Mouse (Mus musculus): ENCODE measurements at regions not wholly inside any gene's neighbourhood (a gene's known extent, or its start where the extent isn't known, plus 50 kb on each side); places are given as distances from the start of the nearest gene placed in this dataset.
A peak's percentile ranks its signal among the peaks of the same experiment; 100 is the strongest.
"Not testable (repeated sequence)": the region's sequence is repeated elsewhere in the genome, so short reads cannot be mapped to it uniquely, and the experiment has no call there.

DNA sequence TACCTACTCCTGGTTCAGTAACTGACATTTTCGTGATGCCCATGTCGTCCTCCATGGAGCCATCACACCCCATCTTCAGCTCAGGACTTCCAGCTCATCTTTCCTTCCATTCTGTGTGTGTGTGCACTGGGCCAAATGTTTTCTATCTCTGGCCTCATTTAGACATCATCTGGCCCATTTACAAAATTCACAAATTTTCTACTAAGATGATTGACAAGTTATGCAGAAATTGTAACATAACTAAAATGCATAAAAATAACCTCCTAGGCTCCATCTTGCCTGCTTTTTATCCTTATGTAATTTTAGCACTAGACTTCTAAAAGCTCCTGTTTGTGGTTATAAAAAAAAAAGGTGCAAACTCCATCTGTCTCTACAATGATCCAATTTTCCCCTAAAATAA, 130.8 kb upstream of the Kcnk2 start:
- H3K36me3 ChIP-seq (ENCODE audit: control insufficient read depth, insufficient read depth, low read length), result no peaks in the 10 kb centered on the region
- no peaks in the 10 kb centered on the region for H3K4me1 ChIP-seq (replicated peaks; ENCODE audit: control insufficient read depth, insufficient read depth, low read length)
- 85% methylated on average over 2 of the region's 2 CpGs for WGBS
- H3K4me3 ChIP-seq (ENCODE audit: low read length), result no peak overlapping the region
- no peak overlapping the region for H3K4me2 ChIP-seq (ENCODE audit: low read depth, low read length)
- no peaks in the 10 kb centered on the region for H3K27me3 ChIP-seq (ENCODE audit: control insufficient read depth, insufficient read depth, low read depth, low read length)
- H3K27ac ChIP-seq (ENCODE audit: low read length), result no peak overlapping the region
- H3K9ac ChIP-seq (ENCODE audit: low read length), result no peak overlapping the region
- no peak for ATAC-seq (ENCODE audit: low read depth)
- no peaks in the 10 kb centered on the region for H3K9me3 ChIP-seq (ENCODE audit: control insufficient read depth, low read length)

DNA sequence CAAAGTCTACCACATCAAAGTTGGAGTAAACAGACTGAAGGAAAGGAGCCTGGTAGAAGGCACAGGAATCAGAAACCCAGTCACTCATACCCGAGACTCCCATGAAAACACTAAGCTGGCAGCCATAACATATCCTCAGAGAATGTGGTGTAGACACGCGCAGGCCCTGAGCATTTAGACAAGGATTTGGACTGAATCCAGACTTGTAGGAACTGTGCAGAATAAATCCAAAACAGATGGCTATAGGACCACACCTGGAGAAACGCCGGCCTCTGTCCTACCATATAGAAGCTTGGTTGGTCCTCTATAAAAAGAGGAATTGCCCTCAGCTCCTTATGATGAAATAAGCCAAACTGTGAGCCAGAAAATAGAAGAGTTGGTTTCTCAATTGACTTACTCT, 124.3 kb upstream of the Kcnk2 start:
- no peak overlapping the region for H3K4me2 ChIP-seq (ENCODE audit: low read depth, low read length)
- no peak overlapping the region for H3K4me3 ChIP-seq (ENCODE audit: low read length)
- H3K27me3 ChIP-seq (ENCODE audit: control insufficient read depth, insufficient read depth, low read depth, low read length), result no peaks in the 10 kb centered on the region
- H3K36me3 ChIP-seq (ENCODE audit: control insufficient read depth, insufficient read depth, low read length), result no peaks in the 10 kb centered on the region
- 72% methylated on average over 5 of the region's 5 CpGs for WGBS
- no peaks in the 10 kb centered on the region for H3K9me3 ChIP-seq (ENCODE audit: control insufficient read depth, low read length)
- no peaks in the 10 kb centered on the region for H3K4me1 ChIP-seq (replicated peaks; ENCODE audit: control insufficient read depth, insufficient read depth, low read length)
- H3K9ac ChIP-seq (ENCODE audit: low read length), result no peak overlapping the region
- no peak for ATAC-seq (ENCODE audit: low read depth)
- no peak overlapping the region for H3K27ac ChIP-seq (ENCODE audit: low read length)

DNA sequence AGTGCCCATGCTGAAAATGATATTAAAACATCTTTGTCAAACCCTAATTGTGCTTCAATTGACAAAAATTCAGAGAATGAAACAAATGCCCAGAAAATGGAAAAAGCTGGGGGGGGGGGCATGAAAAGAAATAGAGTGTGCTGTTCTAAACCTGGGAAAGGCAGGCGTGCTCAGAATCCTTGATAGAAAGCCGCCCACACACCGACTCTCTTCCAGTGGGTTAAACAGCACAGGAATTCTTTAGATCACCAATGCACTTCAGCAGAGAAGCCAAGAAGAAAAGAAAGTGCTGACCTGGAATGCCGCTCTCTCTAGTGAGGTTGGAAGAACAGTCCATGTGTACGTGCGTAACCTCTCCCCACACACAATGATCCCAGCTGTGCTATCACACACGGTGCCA, 113.4 kb upstream of the Kcnk2 start:
- no peaks in the 10 kb centered on the region for H3K36me3 ChIP-seq (ENCODE audit: control insufficient read depth, insufficient read depth, low read length)
- H3K27me3 ChIP-seq (ENCODE audit: control insufficient read depth, insufficient read depth, low read depth, low read length), result no peaks in the 10 kb centered on the region
- WGBS, result 71% methylated on average over 7 of the region's 7 CpGs
- H3K4me1 ChIP-seq (replicated peaks; ENCODE audit: control insufficient read depth, insufficient read depth, low read length), result no peaks in the 10 kb centered on the region
- no peak overlapping the region for H3K4me2 ChIP-seq (ENCODE audit: low read depth, low read length)
- ATAC-seq (ENCODE audit: low read depth), result no peak
- H3K9me3 ChIP-seq (ENCODE audit: control insufficient read depth, low read length), result no peaks in the 10 kb centered on the region
- no peak overlapping the region for H3K27ac ChIP-seq (ENCODE audit: low read length)
- H3K9ac ChIP-seq (ENCODE audit: low read length), result no peak overlapping the region
- H3K4me3 ChIP-seq (ENCODE audit: low read length), result no peak overlapping the region

DNA sequence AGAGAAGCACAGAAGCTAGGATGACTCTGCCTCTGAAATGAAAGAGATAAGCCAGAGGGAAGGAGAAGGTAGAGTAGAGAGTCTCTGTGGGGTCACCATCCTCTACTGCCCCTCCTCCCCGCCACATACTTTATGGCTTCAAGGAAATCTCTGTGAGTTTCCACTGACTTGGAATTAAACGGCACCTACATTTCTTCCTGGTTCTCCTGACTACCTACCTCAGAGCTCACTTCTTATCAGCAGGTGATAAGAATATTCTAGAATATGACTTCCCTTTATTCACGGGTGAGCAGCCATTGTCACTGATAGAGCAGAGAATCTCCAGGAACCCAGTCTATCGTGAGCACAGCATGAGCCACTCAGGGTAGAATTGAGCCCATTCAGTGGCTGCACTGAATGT, 111.3 kb upstream of the Kcnk2 start:
- Histone ChIP-seq H3K9ac (ENCODE audit: low read length) (no peak overlapping the region), H3K27ac (ENCODE audit: low read length) (no peak overlapping the region), H3K4me2 (ENCODE audit: low read depth, low read length) (no peak overlapping the region), H3K4me3 (ENCODE audit: low read length) (no peak overlapping the region), H3K4me1 (replicated peaks; ENCODE audit: control insufficient read depth, insufficient read depth, low read length) (no peaks in the 10 kb centered on the region), H3K27me3 (ENCODE audit: control insufficient read depth, insufficient read depth, low read depth, low read length) (no peaks in the 10 kb centered on the region), H3K36me3 (ENCODE audit: control insufficient read depth, insufficient read depth, low read length) (no peaks in the 10 kb centered on the region), H3K9me3 (ENCODE audit: control insufficient read depth, low read length) (peaks cover 8% of the 10 kb centered on the region; the same call in 1 of the 2 replicates)
- ATAC-seq (ENCODE audit: low read depth), result no peak
- 67% methylated on average over 4 of the region's 4 CpGs for WGBS

DNA sequence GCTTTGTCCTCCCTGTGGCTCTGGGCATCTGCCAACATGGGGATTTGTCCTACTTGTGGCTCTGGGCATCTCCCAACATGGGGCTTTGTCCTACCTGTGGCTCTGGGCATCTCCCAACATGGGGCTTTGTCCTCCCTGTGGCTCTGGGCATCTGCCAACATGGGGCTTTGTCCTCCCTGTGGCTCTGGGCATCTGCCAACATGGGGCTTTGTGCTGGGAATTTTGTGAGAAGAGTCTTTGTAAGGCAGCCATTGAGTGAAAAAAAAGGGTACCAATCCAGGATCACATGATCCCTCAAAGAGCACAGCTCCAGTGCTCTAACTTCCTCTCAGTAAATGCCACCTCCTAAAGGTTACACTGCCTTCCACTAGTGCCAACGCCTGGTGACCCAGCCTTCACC, 105.2 kb upstream of the Kcnk2 start:
- WGBS, result 78% methylated on average over 1 of the region's 1 CpGs
- H3K36me3 ChIP-seq (ENCODE audit: control insufficient read depth, insufficient read depth, low read length); H3K9ac ChIP-seq (ENCODE audit: low read length); H3K27me3 ChIP-seq (ENCODE audit: control insufficient read depth, insufficient read depth, low read depth, low read length); H3K27ac ChIP-seq (ENCODE audit: low read length); ATAC-seq (ENCODE audit: low read depth); H3K4me3 ChIP-seq (ENCODE audit: low read length); H3K4me2 ChIP-seq (ENCODE audit: low read depth, low read length); H3K4me1 ChIP-seq (replicated peaks; ENCODE audit: control insufficient read depth, insufficient read depth, low read length): not testable (repeated sequence)
- H3K9me3 ChIP-seq (ENCODE audit: control insufficient read depth, low read length), result peaks cover 10% of the 10 kb centered on the region; the same call in 1 of the 2 replicates

DNA sequence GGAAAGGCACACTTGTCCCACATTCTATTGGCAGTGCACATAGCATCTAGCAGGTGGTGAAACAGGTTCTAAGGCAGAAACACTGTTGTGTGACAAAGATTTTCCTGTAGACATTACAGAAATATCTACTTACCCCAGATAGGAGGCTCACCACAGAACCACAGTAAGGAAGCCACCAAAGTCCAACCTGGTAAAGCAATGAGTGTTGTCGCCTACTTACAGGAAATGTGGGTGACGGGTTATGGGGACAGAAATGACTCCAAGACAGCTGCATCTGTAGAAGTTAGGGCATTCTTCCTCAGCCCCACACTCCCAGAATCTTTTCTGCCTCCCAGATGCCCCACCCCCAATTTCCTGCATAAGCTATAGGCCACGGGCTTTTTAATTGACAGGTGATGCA, 97.6 kb upstream of the Kcnk2 start:
- Histone ChIP-seq H3K4me3 (ENCODE audit: low read length) (no peak overlapping the region), H3K4me1 (replicated peaks; ENCODE audit: control insufficient read depth, insufficient read depth, low read length) (peaks cover 6% of the 10 kb centered on the region; the same call in 1 of the 2 replicates), H3K27me3 (ENCODE audit: control insufficient read depth, insufficient read depth, low read depth, low read length) (no peaks in the 10 kb centered on the region), H3K9me3 (ENCODE audit: control insufficient read depth, low read length) (no peaks in the 10 kb centered on the region), H3K9ac (ENCODE audit: low read length) (no peak overlapping the region), H3K4me2 (ENCODE audit: low read depth, low read length) (no peak overlapping the region), H3K27ac (ENCODE audit: low read length) (no peak overlapping the region), H3K36me3 (ENCODE audit: control insufficient read depth, insufficient read depth, low read length) (no peaks in the 10 kb centered on the region)
- ATAC-seq (ENCODE audit: low read depth), result no peak
- WGBS, result 68% methylated on average over 3 of the region's 3 CpGs

DNA sequence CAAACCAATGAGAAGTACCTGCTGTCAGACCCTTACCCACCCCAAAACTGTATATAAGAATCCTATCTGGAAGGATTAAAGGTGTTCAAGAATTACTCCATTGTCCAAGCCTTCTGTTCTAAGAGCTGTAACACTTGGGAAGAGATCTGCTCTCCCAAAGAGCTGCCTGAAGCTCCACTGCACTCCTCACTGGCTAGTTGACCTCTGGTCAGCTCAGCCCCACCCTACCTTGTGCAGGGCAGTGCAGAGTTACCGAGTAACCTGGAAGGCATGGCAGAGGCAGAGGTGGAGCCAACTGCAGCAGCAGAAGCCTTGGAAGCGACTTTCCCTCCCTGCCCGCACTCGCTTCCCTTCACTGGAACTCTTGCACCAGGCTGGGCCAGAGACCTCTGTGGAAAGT, 97.1 kb upstream of the Kcnk2 start:
- 61% methylated on average over 4 of the region's 4 CpGs for WGBS
- H3K27ac ChIP-seq (ENCODE audit: low read length), result no peak overlapping the region

DNA sequence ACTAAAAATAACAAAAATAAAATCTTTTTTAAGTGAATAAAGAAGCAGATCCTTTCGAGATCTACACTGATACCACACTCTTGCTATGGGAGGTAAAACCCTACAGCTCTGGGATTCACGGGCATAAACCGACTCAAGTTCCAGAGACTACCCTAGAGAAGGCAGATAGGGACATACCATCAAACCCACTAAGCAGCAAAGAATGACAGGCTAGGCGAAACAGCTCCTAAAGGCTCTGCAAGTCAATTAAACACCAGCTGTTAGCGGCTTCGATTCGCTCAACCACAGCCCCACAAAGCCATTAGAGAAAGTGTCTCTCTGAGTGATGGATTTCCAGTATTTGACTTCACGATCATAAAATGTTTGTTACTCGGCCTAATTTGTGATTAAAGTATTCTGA, 95.0 kb upstream of the Kcnk2 start:
- peaks cover 6% of the 10 kb centered on the region; the same call in 1 of the 2 replicates for H3K4me1 ChIP-seq (replicated peaks; ENCODE audit: control insufficient read depth, insufficient read depth, low read length)
- ATAC-seq (ENCODE audit: low read depth), result no peak
- no peaks in the 10 kb centered on the region for H3K27me3 ChIP-seq (ENCODE audit: control insufficient read depth, insufficient read depth, low read depth, low read length)
- H3K4me2 ChIP-seq (ENCODE audit: low read depth, low read length), result no peak overlapping the region
- H3K27ac ChIP-seq (ENCODE audit: low read length), result no peak overlapping the region
- H3K9me3 ChIP-seq (ENCODE audit: control insufficient read depth, low read length), result no peaks in the 10 kb centered on the region
- no peak overlapping the region for H3K9ac ChIP-seq (ENCODE audit: low read length)
- no peaks in the 10 kb centered on the region for H3K36me3 ChIP-seq (ENCODE audit: control insufficient read depth, insufficient read depth, low read length)
- WGBS, result 75% methylated on average over 9 of the region's 9 CpGs
- no peak overlapping the region for H3K4me3 ChIP-seq (ENCODE audit: low read length)

More for the DNA sequence above, 97.1 kb upstream of the Kcnk2 start:
- H3K4me3 ChIP-seq (ENCODE audit: low read length), result no peak overlapping the region
- H3K9me3 ChIP-seq (ENCODE audit: control insufficient read depth, low read length), result no peaks in the 10 kb centered on the region
- no peak overlapping the region for H3K9ac ChIP-seq (ENCODE audit: low read length)
- ATAC-seq (ENCODE audit: low read depth), result no peak
- no peaks in the 10 kb centered on the region for H3K36me3 ChIP-seq (ENCODE audit: control insufficient read depth, insufficient read depth, low read length)
- H3K4me2 ChIP-seq (ENCODE audit: low read depth, low read length), result no peak overlapping the region
- no peaks in the 10 kb centered on the region for H3K27me3 ChIP-seq (ENCODE audit: control insufficient read depth, insufficient read depth, low read depth, low read length)
- H3K4me1 ChIP-seq (replicated peaks; ENCODE audit: control insufficient read depth, insufficient read depth, low read length), result peaks cover 6% of the 10 kb centered on the region; the same call in 1 of the 2 replicates

DNA sequence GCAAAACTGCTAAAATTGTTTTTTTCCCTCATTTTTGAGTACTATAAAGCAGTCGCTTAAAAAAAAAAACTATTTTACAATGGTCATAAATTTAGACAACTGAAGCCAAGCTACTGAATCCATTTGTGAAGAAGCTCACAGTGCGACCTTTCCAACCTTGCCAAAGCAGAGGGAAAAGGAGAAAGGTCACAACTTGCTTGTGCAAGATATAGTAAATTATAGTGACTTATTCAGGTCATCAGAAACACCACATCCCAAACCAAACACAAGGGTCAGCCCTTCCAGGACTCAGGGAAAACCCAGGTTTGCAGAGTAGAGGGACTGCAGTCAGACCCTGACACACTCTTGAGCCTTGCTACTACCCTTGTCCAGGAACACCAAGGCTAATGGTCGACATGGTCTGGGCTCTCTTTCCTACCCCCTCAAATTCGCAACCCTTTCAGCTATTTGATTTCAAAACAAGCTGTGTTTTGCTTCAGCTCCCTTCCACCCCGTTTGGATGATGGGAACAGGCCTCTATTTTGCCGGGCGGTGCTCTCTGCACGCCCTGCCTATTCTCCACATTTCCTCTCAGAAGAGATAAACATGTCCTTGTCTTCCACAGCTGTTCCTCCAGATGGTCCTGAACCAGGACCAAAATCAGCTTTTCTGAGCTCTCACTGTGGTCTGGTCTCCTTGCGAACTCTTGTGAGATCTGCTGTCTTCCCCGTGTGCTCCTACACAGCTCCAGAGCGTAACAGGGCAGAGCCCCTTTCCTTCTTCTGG, 93.5 kb upstream of the Kcnk2 start:
- ATAC-seq (ENCODE audit: low read depth), result peak; percentile 26
- Histone ChIP-seq H3K9ac (ENCODE audit: low read length) (no peak overlapping the region), H3K4me1 (replicated peaks; ENCODE audit: control insufficient read depth, insufficient read depth, low read length) (peaks cover 6% of the 10 kb centered on the region; the same call in 1 of the 2 replicates), H3K9me3 (ENCODE audit: control insufficient read depth, low read length) (no peaks in the 10 kb centered on the region), H3K27ac (ENCODE audit: low read length) (0 out of 2 replicates have a peak overlapping the region, but pooled peaks have one; percentile 3), H3K36me3 (ENCODE audit: control insufficient read depth, insufficient read depth, low read length) (no peaks in the 10 kb centered on the region), H3K4me2 (ENCODE audit: low read depth, low read length) (no peak overlapping the region), H3K4me3 (ENCODE audit: low read length) (no peak overlapping the region), H3K27me3 (ENCODE audit: control insufficient read depth, insufficient read depth, low read depth, low read length) (no peaks in the 10 kb centered on the region)
- 59% methylated on average over 11 of the region's 11 CpGs for WGBS

All from lung, embryonic 16.5 days (tissue).